Mouse (Mus musculus): ENCODE data around the gene H3f3b. TPM values are rescaled to one million over a fixed set of nuclear protein-coding genes. Genes with fewer than 3 reads are reported as not detected.

Gene H3f3b
- total RNA-seq (2021), result 100 to 1,000 TPM; 383 to 437 TPM
- long read RNA-seq, experiment 1, transcript H3f3b-203 (3 exons, 773 nt), result minor isoform, 24 of 1,319 reads
- long read RNA-seq, experiment 1, transcript H3f3b-201 (4 exons, 1,993 nt), result major isoform, 1,244 of 1,319 reads
- long read RNA-seq, experiment 1, partial matches to known transcripts, result 4 of 1,319 reads
- long read RNA-seq, experiment 1, other reads (novel, unspliced or antisense), result 44 of 1,319 reads
- long read RNA-seq, experiment 2, transcript H3f3b-201 (4 exons, 1,993 nt), result major isoform, 1,075 of 1,165 reads
- long read RNA-seq, experiment 2, transcript H3f3b-203 (3 exons, 773 nt), result minor isoform, 29 of 1,165 reads
- long read RNA-seq, experiment 2, partial matches to known transcripts, result 7 of 1,165 reads
- long read RNA-seq, experiment 2, other reads (novel, unspliced or antisense), result 51 of 1,165 reads

GRCm38 (mm10) chr11:116027756-116028155, at the start of gene H3f3b:
Gene H3f3b (minus strand): TSS chr11:116027962.
- DNase-seq (ENCODE audit: low spot score in 2 of 2), result no peak

DNA sequence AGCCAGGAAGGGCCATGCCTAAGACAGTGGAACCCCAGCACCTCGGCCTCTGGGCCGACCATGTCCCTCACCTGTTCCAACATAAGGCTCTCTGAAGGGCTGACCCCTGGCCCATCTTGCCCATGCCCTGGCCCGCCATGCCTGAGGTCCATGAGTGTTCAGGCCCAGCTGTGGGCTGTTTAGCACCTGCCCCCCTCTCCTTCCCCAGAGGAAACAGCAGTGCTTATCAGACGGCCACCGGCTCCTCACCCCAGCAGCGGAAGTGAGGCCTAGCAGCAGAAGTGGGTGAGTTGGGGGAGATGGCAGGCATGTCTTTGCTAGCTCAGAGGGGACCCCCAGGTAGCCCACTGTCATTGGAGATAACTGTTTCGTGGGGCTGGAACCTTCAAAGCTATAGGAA, 49.1 kb upstream of the H3f3b start:
- no peak for DNase-seq (ENCODE audit: low spot score in 2 of 2)

DNA sequence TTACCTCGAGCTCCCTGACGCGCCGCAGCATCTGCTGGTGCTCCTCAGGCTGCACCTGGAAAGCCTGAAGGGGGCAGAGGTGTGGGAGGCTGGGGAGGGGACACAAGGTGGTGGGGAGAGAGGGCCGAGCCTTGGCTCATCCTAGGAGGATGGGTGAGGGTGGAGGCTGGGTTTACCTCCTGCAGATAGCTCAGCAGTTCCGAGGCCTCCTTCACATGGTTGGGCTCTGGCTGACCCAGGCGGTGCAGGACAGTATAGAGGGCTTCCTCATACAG, 48.4 kb upstream of the H3f3b start:
- no peak for DNase-seq (ENCODE audit: low spot score in 2 of 2)

DNA sequence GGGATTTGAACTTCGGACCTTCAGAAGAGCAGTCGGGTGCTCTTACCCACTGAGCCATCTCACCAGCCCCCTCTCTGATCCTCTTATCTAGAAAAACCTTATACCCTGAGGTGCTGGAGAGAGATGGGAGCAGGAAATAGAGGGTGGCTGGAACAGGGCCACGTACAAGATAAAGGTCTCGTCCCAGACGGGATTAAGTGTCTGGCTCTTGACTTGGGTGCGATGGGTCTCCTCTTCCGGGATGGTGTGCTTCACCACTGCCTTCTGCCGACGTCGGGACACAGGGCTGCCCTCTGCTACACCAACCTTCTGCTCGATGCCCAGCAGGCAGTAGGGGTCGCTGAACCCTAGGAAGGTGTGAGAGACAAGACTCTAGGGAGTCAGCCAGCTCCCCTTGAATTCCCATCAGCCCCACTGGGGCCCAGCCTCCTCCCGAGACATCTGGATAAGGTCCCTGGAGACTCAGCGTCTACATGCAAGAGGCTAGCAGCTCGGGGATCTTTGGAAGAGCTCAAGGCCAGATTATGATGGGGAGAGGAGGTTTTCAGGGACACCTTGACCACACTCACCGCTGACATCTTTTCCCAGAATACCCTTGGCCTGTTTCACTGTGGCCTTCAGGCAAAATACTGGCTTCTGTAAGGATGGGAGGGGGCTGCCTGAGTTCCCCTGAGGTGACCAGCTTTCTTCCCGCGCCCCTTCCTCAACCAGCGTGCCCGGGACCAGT, 47.9 kb upstream of the H3f3b start:
- no peak for DNase-seq (ENCODE audit: low spot score in 2 of 2)

DNA sequence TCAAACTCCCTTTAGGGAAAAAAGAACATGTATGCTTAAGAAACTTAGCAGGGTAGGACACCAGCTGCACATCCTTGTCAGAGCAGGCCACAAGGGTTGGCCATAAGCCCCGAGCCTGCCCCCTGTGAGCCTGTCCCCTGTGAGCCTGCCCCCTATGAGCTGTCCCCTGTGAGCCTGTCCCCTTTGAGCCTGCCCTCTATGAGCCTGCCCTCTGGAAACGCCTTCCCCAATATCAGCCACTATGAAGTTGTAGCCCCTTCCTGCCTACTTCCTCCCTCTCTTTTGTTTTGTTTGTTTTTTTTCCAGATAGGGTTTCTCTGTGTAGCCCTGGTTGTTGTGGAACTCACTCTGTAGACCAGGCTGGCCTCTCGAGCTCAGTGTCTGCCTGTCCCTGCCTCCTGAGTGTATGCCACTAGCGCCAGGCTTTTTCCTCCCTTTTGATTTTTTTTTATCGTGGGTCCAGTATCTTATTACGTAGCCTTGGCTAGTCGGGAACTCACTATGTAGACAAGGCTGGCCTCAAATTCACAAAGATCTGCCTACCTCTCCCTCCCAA, 46.8 kb upstream of the H3f3b start:
- no peak for DNase-seq (ENCODE audit: low spot score in 2 of 2)

DNA sequence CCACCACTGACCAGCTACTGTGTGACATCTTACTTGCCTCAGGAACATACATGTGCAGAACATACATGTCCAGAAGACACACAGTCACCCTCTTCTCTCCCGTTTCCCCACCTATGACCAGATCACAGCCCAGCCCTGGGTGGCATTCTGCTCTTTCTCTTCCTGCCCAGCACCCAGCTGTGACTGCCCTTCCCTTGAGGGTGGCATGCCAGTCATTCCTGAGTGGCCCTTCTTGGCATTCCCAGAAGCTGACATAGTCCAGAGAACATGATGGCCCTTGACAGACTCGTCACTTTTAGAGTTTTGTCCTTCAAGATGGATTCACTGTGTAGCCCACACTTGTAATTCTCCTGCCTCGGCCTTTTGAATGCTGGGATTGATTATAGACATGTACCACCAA, 44.8 kb upstream of the H3f3b start:
- DNase-seq (ENCODE audit: low spot score in 2 of 2), result no peak

DNA sequence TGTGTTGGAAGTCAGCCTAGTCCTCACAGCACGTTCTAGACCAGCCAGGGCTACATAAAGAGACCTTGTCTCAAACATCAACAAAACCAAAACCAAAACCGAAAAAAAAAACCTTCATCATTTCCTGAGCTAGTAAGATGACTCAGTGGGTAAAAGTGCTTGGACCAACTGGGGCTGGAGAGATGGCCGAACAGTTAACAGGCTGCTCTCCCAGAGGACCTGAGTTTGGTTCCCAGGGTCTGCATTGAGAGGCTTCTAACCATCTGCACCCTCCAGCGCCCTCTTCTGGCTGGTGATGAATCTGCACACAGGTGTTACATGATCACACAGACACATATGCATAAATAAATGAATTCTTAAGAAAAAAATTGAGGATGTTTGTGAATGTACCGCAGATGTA, 43.7 kb upstream of the H3f3b start:
- DNase-seq (ENCODE audit: low spot score in 2 of 2), result no peak

DNA sequence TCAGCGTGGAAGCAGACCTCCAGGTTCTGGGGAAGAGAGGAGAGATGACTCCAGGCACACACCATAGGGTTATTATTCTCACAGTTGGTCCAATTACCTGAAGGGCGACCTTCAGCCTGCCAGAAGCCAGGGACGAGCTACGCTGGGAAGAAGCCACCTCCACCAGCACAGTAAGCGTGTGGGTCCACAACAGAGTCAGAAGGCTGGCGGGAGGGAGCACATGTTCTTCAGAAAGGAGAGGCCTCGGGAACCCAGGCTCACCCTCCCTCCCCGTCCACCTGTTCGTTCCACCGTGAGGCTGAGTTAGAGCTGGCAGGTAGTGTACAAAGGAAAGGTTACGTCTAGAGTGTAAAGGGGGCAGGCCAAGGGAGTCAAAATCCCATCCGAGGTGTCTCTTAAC, 37.6 kb upstream of the H3f3b start:
- DNase-seq (ENCODE audit: low spot score in 2 of 2), result no peak

GRCm38 (mm10) chr11:116064187-116064867, 36.6 kb upstream of the H3f3b start:
- no peak for DNase-seq (ENCODE audit: low spot score in 2 of 2)

- no peak for DNase-seq (ENCODE audit: low spot score in 2 of 2)
Measured at GRCm38 (mm10) chr11:116063562-116063961, 35.8 kb upstream of the H3f3b start.

DNA sequence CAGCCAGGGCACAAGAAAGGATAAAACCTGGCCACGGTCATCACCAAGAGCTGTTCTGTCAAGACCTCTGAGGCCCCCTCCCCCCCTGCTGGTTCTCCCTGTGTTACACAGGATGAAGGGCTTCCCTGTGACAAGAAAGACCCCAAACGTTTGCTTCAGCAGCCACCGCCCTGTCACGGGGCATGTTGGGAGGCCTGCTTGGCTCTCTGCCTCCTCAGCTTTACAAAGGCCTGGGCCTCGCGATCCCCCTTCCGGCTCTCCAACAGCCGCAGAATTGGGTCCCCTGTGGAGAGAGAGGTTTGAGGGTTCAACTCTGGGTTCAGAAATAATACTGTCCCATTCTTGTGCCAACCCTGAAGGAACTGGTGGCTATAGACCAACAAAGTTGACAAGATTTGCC, 34.8 kb upstream of the H3f3b start:
- no peak for DNase-seq (ENCODE audit: low spot score in 2 of 2)

DNA sequence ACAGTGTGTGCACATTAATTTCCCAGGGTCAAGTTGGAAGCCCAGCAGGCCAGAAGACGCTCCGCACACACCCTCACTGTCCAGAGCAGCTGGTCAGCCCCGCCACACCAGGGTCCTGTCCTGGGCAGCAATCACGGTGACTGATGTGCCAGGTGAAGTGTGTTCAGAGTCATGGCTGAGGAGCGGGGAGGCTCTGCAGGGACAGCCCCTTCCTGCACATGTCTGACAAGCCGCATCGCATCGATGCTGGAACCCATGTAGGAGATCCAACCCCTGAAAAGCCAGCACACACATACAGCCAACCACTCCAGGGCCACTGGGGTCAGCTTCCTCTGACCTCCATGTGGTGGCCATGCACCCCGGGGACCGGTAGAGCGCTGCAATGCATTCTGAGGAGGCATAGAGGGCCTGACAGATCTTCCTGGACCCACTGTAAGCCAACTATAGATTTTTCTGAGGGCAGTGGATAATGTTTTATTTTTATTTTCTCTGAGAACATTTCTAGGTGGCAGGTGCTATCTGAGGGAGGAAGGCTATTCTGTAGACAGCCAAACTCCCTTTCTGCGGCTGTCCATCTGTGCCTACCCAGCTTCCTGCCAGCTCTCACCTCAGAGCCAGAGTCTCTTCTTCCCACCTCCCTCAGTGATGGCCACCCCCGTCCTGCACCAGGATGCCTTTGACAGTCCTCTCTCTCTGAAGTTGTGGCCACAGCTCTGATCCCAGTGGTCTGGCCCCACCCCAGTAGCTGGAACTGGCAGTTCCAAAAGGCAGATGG, 34.1 kb upstream of the H3f3b start:
- DNase-seq (ENCODE audit: low spot score in 2 of 2), result no peak

DNA sequence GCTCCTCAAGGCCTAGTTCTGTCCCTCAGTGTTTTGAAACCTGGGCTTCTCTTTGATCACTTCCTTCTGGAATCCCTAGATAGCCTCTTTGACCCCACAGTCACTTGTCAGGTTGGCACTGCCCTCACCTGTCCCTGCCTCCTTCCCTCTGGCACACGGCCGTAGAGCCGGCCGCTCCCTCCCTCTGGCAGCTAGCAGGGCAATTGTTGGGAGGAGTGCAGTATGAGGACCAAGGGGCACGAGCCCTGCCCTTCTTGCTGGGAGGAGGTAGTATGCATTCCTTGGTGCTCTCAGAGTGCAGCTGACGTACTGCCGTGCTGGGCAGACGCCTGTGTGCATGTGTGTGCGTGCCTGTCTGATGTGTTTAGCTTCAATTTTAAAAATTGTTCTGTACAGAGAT, 32.8 kb upstream of the H3f3b start:
- DNase-seq (ENCODE audit: low spot score in 2 of 2), result no peak

- DNase-seq (ENCODE audit: low spot score in 2 of 2), result no peak
Measured at GRCm38 (mm10) chr11:116059691-116060025, 31.9 kb upstream of the H3f3b start.

- no peak for DNase-seq (ENCODE audit: low spot score in 2 of 2)
Measured at GRCm38 (mm10) chr11:116058868-116059690, 31.3 kb upstream of the H3f3b start.

DNA sequence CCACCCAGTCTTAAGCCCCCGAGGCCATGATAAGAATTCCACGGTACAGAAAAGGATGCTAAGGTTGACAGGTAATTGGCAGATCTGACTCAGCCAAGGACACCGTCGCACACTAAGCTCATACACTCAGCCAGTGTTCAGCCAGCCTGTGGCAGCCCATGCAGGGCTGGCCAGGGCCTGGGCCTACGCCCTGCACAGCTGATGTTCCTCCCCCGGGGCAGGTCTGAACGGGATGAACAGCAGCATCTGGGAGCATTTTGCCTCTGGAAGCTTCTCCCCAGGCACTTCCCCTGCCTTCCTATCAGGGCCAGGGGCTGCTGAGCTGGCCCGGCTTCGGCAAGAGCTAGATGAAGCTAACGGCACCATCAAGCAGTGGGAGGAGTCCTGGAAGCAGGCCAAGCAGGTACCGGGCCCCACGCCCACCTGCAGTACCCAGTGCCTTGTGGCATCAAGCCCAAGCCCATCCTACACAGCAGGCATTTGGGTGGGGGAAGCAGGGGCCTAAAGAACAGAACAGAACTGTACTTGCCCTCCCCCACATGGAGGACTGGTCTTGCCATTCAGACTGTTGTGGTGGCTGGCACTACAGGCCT, 30.4 kb upstream of the H3f3b start:
- peak in 1 of 2 experiments; percentile 20 for DNase-seq (ENCODE audit: low spot score in 2 of 2)

GRCm38 (mm10) chr11:116057237-116057881, 29.6 kb upstream of the H3f3b start:
- no peak for DNase-seq (ENCODE audit: low spot score in 2 of 2)

DNA sequence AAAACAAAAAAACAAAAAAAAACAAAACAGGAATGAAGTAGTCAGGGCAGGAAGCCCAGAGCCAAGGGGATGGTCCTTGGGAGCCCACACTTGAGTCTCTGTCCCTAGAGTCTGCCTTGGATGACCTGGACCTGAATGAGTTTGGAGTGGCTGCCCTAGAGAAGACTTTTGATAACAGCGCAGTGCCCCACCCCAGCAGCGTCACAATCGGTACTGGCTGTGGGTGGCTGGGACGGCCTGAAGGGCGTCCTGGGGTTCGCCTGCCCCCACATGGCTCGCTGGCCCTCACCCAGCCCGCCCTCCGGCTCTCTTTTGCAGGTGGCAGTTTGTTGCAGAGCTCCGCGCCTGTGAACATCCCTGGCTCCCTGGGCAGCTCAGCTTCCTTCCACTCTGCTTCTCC, 28.1 kb upstream of the H3f3b start:
- DNase-seq (ENCODE audit: low spot score in 2 of 2), result no peak

DNA sequence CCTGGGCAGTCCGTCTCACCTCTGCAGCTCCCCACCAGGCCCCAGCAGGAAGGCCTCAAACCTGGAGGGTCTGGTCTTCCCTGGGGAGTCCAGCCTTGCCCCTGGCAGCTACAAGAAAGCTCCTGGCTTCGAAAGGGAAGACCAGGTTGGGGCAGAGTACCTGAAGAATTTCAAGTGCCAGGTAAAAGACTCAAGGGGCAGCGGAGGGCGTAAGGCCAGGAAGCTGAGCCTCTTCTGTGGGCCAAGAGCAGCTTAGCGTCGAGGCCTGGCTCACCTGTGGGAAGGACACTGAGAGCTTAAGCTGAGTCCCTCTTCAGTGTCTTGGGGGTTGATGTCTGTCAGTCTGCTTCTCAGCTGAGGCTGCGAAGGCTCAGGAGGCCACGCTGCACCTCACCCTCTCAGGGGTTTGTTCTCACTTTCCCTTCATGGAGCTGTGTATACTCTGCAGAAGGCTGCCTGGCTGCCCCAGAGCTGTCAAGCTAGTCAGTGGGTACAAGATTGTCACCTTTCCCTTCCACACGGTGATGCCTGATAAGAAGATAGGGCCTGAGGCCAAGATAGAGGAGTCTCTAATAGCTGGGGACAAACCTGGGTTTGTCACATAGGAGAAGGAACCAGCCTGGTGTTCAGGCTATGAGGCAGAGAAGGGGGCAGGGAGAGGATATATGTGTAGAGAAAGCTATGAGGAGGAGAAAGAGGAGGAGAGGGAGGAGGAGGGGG, 25.9 kb upstream of the H3f3b start:
- DNase-seq (ENCODE audit: low spot score in 2 of 2), result no peak

All from gastrocnemius, postnatal 4 days (tissue).